Mouse (Mus musculus) stomach, embryonic 15.5 days (tissue): ENCODE data around the gene Hoxa2. TPM values are rescaled to one million over a fixed set of nuclear protein-coding genes. Genes with fewer than 3 reads are reported as not detected.

ENCODE experiments used
- ATAC-seq: fragments of 200-750 bp; cut with Nextera tagmentation; 2 replicates; pipeline ENCODE4 v1.8.0; 2017; ENCODE audit warnings: low read depth, moderate number of reproducible peaks, moderate TSS enrichment; ENCODE audit not compliant: insufficient read depth, low FRiP score
- H3K27ac ChIP-seq: fragments of 300-500 bp; sonication (generic); 2 replicates; pipeline ENCODE4 v1.5.1; 2015; ENCODE audit warnings: mild to moderate bottlenecking, inconsistent platforms
- H3K27me3 ChIP-seq: fragments of 300-500 bp; sonication (generic); replicated peaks from 2 replicates; pipeline ENCODE4 v1.6.1; 2015; ENCODE audit warnings: inconsistent platforms
- H3K36me3 ChIP-seq: fragments of 300-500 bp; sonication (generic); 2 replicates; pipeline ENCODE4 v1.6.1; 2015; ENCODE audit warnings: inconsistent platforms
- H3K4me1 ChIP-seq: fragments of 300-500 bp; sonication (generic); 2 replicates; pipeline ENCODE4 v1.6.1; 2015; ENCODE audit warnings: inconsistent platforms
- H3K4me2 ChIP-seq: fragments of 300-500 bp; sonication (generic); 2 replicates; pipeline ENCODE4 v1.6.1; 2015; ENCODE audit warnings: mild to moderate bottlenecking, inconsistent platforms
- H3K4me3 ChIP-seq: fragments of 300-500 bp; sonication (generic); replicated peaks from 2 replicates; pipeline ENCODE4 v1.5.1; 2015; ENCODE audit warnings: inconsistent platforms
- H3K9ac ChIP-seq: fragments of 300-500 bp; sonication (generic); 2 replicates; pipeline ENCODE4 v1.6.1; 2015; ENCODE audit warnings: inconsistent platforms
- H3K9me3 ChIP-seq: fragments of 300-500 bp; sonication (generic); 2 replicates; pipeline ENCODE4 v1.6.1; 2016; ENCODE audit warnings: inconsistent platforms
- WGBS: fragments of 180-500 bp; shearing (Covaris S2); methylation state at CpG from one replicate; pipeline ENCODE4 v1.1.7; 2015; 5-methylcytosine and 5-hydroxymethylcytosine counted together
- polyA plus RNA-seq: library from polyadenylated mRNA; unstranded; fragments of >200 nt; fragmentation: Nextera tagmentation; extraction: Ambion mirVana; gene quantifications from 2 replicates; pipeline ENCODE4 v1.2.1, GENCODE M21; 2015

Hoxa2 gene
- polyA plus RNA-seq, 1 experiment from 2014 or later, result 8.8 TPM

DNA sequence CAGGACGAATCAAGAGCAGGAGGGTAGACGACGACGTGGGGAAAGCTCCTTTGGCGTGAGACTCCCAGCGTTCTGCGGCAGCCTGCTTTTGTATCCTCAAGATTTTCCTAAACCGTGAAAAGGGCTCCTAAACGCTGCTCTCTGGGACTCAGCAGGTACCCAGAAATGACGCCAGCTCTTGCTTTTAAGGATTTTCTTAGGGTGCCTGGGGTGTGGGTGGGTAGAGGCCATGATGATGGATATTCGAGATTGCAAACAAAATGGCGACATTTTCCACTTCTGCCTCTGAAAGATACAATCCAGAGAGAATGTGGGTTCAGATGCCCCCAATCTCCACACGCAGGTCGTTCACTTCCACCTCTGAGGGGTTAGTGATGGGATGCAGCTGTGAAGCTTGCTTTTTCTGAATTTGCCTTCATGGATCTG is 3.1 kb upstream of the Hoxa2 start:
- no peak for ATAC-seq
- Histone ChIP-seq H3K4me1 (peaks cover 38% of the 10 kb centered on the region), H3K27ac (peak overlapping the region; percentile 89), H3K9me3 (no peaks in the 10 kb centered on the region), H3K27me3 (peaks cover 21% of the 10 kb centered on the region), H3K36me3 (no peaks in the 10 kb centered on the region), H3K9ac (peak overlapping the region; percentile 45; the same call in 1 of the 2 replicates), H3K4me3 (peak overlapping the region; percentile 45), H3K4me2 (peak overlapping the region; percentile 58)
- 25% methylated on average over 14 of the region's 14 CpGs for WGBS

- H3K4me2 ChIP-seq, result peak overlapping the region; percentile 58
- H3K27me3 ChIP-seq, result peaks cover 16% of the 10 kb centered on the region
- peaks cover 33% of the 10 kb centered on the region for H3K4me1 ChIP-seq
- H3K36me3 ChIP-seq, result no peaks in the 10 kb centered on the region
- H3K4me3 ChIP-seq, result peak overlapping the region; percentile 45
- peak overlapping the region; percentile 45; the same call in 1 of the 2 replicates for H3K9ac ChIP-seq
- no peaks in the 10 kb centered on the region for H3K9me3 ChIP-seq
- no peak for ATAC-seq
- H3K27ac ChIP-seq, result peak overlapping the region; percentile 89
- WGBS, result 30% methylated on average over 1 of the region's 1 CpGs
Measured at GRCm38 (mm10) chr6:52167176-52167575, 2.5 kb upstream of the Hoxa2 start.

DNA sequence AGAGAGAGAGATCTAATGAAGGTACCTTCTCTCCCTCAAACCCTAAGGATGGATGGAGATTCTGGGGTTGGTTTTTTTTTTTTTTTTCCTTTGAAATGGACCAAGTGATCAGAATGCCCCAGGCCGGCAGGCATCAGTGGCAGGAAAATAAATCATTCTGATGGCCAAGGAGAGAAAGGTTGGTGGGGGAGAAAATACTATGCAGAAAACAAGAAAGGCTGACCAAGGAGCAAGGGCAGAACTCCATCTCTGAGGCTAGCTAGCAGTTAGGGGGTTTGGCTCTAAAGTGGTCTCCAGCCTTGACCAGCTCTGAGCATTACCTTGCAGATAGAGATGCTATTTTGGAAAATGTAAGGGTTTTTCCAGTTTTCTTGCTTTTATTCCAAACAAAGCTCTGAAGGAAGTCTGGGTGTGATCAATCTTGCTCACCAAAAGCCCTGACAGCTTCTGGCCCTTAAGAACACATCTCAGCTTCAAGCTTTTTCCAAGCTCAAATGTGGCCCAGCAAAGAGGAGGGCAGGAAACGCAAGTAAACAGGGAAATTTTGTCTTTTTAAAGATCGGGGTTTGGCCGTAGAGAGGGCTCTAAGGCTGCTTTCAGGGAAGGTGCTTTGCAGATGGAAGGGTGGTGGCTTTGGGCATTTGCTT is 1.9 kb upstream of the Hoxa2 start:
- no peaks in the 10 kb centered on the region for H3K36me3 ChIP-seq
- peak overlapping the region; percentile 45 for H3K4me3 ChIP-seq
- WGBS, result 10% methylated on average over 4 of the region's 4 CpGs
- H3K27me3 ChIP-seq, result peaks cover 15% of the 10 kb centered on the region
- peaks cover 27% of the 10 kb centered on the region for H3K4me1 ChIP-seq
- ATAC-seq, result no peak
- peak overlapping the region; percentile 58 for H3K4me2 ChIP-seq
- peak overlapping the region; percentile 20; the same call in 1 of the 2 replicates for H3K9ac ChIP-seq
- H3K9me3 ChIP-seq, result no peaks in the 10 kb centered on the region
- peak overlapping the region; percentile 89 for H3K27ac ChIP-seq

DNA sequence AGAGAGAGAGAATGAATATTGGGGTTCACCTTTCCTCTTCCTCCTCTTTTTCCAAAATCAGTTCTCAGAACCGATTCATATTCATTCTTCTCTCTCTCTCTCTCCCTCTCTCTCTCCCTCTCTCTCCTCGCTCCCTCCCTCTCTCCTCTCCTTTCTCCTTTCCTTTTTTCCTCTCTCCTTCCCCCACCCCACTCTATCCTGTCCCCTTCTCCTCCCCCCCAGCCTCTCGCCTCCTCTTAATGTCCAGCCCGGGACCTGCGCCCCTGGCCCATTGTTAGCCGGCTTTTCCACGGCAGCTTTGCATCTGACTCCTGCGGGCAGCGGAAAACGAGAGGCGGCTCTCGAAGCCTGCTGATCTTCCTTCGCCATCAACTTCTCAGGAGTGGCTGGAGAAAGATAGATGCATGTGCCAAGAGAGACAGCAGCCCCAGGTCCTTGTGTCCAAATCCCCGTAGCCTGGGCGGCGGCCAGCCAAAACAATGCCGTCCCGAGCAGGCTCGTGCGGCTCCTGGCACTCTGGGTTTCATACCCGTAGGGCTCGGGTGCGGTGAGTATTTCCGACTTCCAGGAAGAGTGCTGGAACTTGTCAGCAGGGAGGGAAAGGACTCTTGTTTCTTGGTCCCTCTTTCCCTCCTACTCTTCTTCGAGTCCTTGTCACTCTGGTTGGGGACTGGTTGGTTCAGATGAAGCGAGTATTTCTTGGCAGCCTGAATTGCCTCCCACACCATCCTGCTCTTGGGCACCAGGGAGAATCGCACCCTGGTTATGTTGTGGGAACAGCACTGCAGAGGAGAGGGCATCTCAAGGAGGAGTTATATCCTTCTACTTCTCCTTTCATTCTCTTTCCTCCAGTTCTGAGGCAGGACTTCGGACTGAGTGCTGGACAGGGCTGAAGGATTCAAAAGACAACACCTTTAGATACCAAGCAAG is 1.1 kb upstream of the Hoxa2 start:
- Histone ChIP-seq H3K27me3 (peaks cover 9% of the 10 kb centered on the region), H3K4me3 (peak overlapping the region; percentile 45), H3K9me3 (no peaks in the 10 kb centered on the region), H3K4me1 (peaks cover 20% of the 10 kb centered on the region), H3K9ac (peak overlapping the region; percentile 52), H3K36me3 (no peaks in the 10 kb centered on the region), H3K27ac (peak overlapping the region; percentile 89), H3K4me2 (peak overlapping the region; percentile 58)
- ATAC-seq, result no peak
- 5% methylated on average over 28 of the region's 28 CpGs for WGBS

DNA sequence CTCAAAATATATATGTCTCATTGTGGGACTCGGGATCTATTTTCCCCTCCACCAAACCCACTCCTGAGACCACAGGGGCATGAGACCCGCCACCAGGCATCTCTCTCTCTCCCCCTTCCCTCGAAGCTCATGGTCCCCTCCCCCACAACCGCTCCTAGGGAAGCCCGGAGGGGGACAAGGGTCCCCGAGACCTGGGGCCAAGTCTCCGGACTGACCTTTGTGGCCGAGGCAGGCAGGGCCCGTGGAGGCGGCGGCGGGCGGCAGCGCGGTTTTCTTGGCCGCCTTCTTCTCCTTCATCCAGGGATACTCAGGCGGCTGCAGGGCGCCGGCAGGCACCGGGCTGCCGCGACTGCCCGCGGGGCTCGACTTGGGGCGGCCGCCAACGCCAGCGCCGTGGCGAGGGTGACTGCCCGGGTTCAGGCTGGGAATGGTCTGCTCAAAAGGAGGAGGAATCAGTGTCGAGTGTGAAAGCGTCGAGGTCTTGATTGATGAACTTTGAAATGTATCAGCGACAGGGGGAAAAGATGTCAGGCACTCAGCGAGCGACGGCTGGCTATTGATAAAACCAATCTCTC is 493 bp downstream of the Hoxa2 start:
- Histone ChIP-seq H3K4me1 (peaks cover 26% of the 10 kb centered on the region), H3K9ac (peak overlapping the region; percentile 35), H3K4me3 (peak overlapping the region; percentile 45), H3K27ac (peak overlapping the region; percentile 89), H3K36me3 (no peaks in the 10 kb centered on the region), H3K27me3 (peaks cover 5% of the 10 kb centered on the region; the same call in 1 of the 2 replicates), H3K9me3 (no peaks in the 10 kb centered on the region), H3K4me2 (peak overlapping the region; percentile 58)
- no peak for ATAC-seq
- 1% methylated on average over 31 of the region's 39 CpGs for WGBS

GRCm38 (mm10) chr6:52163366-52164031 is 1.1 kb downstream of the Hoxa2 start:
- Histone ChIP-seq H3K27me3 (peaks cover 5% of the 10 kb centered on the region; the same call in 1 of the 2 replicates), H3K9ac (peak overlapping the region; percentile 35), H3K4me2 (peak overlapping the region; percentile 58), H3K4me3 (peak overlapping the region; percentile 45), H3K36me3 (no peaks in the 10 kb centered on the region), H3K27ac (peak overlapping the region; percentile 89), H3K9me3 (no peaks in the 10 kb centered on the region), H3K4me1 (peaks cover 27% of the 10 kb centered on the region)
- WGBS, result 12% methylated on average over 17 of the region's 17 CpGs
- no peak for ATAC-seq

DNA sequence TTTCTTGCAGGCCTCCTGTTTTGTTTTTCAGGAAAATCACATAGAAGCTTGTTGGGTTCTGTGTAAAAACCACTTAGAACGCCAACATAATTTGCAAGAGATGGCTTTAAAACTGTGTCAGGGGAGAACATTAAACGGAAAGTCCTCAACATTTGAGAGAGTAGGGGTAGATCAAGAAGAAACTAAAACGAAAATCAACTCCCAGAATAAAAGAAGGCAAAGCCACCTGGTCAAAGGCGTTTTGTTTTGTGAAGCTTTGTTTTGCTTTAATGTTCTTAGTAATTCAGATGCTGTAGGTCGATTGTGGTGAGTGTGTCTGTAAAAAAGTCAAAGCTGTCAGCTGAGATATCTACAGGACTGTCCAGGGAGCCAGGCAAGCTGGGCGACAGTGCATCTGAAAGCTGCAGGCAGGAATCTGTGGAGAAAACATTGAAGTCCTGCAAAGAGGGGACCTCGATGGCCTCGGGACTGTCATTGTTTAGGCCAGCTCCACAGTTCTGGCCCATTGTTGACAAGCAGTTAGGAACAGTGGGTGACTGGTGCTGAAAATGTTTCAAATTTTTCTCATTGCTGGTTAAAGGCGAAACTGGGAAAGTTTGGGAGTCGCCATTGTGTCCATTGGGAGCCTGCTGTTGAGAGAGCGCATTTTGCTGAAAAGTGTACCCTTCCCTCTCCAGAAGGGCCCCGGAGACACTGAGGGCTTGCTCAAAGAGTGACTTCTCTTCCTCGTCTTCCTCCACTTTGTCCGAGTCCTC is 1.8 kb downstream of the Hoxa2 start:
- H3K4me2 ChIP-seq, result peak overlapping the region; percentile 58
- H3K4me1 ChIP-seq, result peaks cover 30% of the 10 kb centered on the region
- no peaks in the 10 kb centered on the region for H3K36me3 ChIP-seq
- peak overlapping the region; percentile 89 for H3K27ac ChIP-seq
- H3K27me3 ChIP-seq, result peaks cover 3% of the 10 kb centered on the region; the same call in 1 of the 2 replicates
- H3K4me3 ChIP-seq, result peak overlapping the region; percentile 45
- WGBS, result 18% methylated on average over 14 of the region's 14 CpGs
- H3K9ac ChIP-seq, result peak overlapping the region; percentile 35; the same call in 1 of the 2 replicates
- no peak for ATAC-seq
- no peaks in the 10 kb centered on the region for H3K9me3 ChIP-seq

- no peak for ATAC-seq
- H3K9ac ChIP-seq, result no peak overlapping the region
- H3K27me3 ChIP-seq, result 0 out of 2 replicates have a peak, but pooled peaks cover 2% of the 10 kb centered on the region
- H3K9me3 ChIP-seq, result no peaks in the 10 kb centered on the region
- no peaks in the 10 kb centered on the region for H3K36me3 ChIP-seq
- H3K4me1 ChIP-seq, result peaks cover 27% of the 10 kb centered on the region
- WGBS, result 18% methylated on average over 1 of the region's 1 CpGs
- H3K4me2 ChIP-seq, result peak overlapping the region; percentile 44
- H3K27ac ChIP-seq, result peak overlapping the region; percentile 0; the same call in 1 of the 2 replicates
- no peak overlapping the region; the same call in 1 of the 2 replicates for H3K4me3 ChIP-seq
Measured at GRCm38 (mm10) chr6:52162093-52162380, 2.6 kb downstream of the Hoxa2 start.

DNA sequence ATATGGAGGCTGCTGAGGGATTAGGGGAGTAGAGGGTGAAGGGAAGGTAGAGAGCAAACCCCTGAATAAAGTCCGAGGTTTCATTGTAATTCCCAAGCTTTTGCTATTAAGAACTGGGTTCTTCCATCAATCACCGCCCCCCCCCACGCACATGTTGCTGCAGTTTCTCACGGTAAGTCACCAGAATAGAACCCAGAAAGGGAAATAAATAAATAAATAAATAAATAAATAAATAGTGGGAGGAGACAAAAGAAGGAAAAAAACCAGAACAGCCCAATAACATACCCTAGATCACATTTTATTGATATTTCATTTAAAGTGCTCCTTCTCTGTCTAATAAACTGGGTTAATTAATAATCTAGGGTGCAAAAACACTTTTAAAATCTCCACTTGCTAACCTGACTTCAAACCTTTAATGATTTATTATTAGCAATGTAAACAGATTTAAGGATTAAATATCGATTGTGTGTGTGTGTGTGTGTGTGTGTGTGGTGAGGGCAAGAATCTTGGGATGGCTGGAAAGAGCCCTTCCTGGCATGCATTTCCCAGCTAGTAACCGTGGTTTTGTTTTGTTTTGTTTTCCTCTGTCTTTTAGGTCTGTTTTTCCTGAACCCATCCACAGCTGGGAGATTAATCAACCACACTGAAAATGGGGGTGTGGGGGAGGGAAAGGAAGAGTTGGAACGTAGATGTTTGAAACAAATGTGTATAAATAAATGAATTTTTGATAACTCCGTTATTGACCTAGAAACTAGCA is 3.1 kb downstream of the Hoxa2 start:
- H3K4me2 ChIP-seq, result peak overlapping the region; percentile 88
- ATAC-seq, result no peak
- H3K9ac ChIP-seq, result no peak overlapping the region
- peak overlapping the region; percentile 96 for H3K27ac ChIP-seq
- no peaks in the 10 kb centered on the region for H3K9me3 ChIP-seq
- H3K27me3 ChIP-seq, result peaks cover 6% of the 10 kb centered on the region; the same call in 1 of the 2 replicates
- H3K36me3 ChIP-seq, result no peaks in the 10 kb centered on the region
- 16% methylated on average over 8 of the region's 8 CpGs for WGBS
- peak overlapping the region; percentile 67 for H3K4me3 ChIP-seq
- peaks cover 27% of the 10 kb centered on the region for H3K4me1 ChIP-seq

- Histone ChIP-seq H3K4me3 (peak overlapping the region; percentile 67), H3K4me1 (peaks cover 24% of the 10 kb centered on the region), H3K27ac (peak overlapping the region; percentile 96), H3K27me3 (peaks cover 13% of the 10 kb centered on the region; the same call in 1 of the 2 replicates), H3K9me3 (no peaks in the 10 kb centered on the region), H3K36me3 (no peaks in the 10 kb centered on the region), H3K4me2 (peak overlapping the region; percentile 88), H3K9ac (peak overlapping the region; percentile 23; the same call in 1 of the 2 replicates)
- ATAC-seq, result no peak
- WGBS, result 5% methylated on average over 30 of the region's 30 CpGs
Measured at GRCm38 (mm10) chr6:52160511-52161335, 3.9 kb downstream of the Hoxa2 start.
